Mouse (Mus musculus): Measurements from ENCODE around the gene Mtcl1. TPM values are rescaled to one million over a fixed set of nuclear protein-coding genes. Genes with fewer than 3 reads are reported as not detected.

The Mtcl1 gene
- polyA plus RNA-seq (2015; fragmentation: Nextera tagmentation; extraction: Ambion mirVana) = 26.5 and 27.7 TPM in 2 replicates

- ATAC-seq (ENCODE audit: low FRiP score) = peak; percentile 89
- H3K4me3 ChIP-seq (replicated peaks) = peak within 1 kb of the TSS; percentile 84
- no peaks in the 10 kb centered on the region for H3K27me3 ChIP-seq (replicated peaks)
- peaks cover 54% of the 10 kb centered on the region for H3K4me1 ChIP-seq
- no peaks in the 10 kb centered on the region for H3K9me3 ChIP-seq (replicated peaks)
- under 1% methylated on average over 73 of the region's 76 CpGs for WGBS
- peak within 1 kb of the TSS; percentile 92 for H3K9ac ChIP-seq (replicated peaks)
- peak within 1 kb of the TSS; percentile 91 for H3K27ac ChIP-seq (replicated peaks)
- H3K4me2 ChIP-seq = peak within 1 kb of the TSS; percentile 91
- H3K36me3 ChIP-seq = no peaks in the 10 kb centered on the region
Observed at GRCm38 (mm10) chr17:66449460-66450341, at the start of gene Mtcl1. Gene Mtcl1, minus strand, starts transcription at chr17:66449750.

- no peaks in the 10 kb centered on the region; the same call in 1 of the 2 replicates for H3K4me1 ChIP-seq
- H3K4me3 ChIP-seq (replicated peaks) = no peak overlapping the region
- H3K36me3 ChIP-seq = peaks cover 66% of the 10 kb centered on the region
- H3K27ac ChIP-seq (replicated peaks) = no peak overlapping the region
- H3K4me2 ChIP-seq = no peak overlapping the region
- WGBS = 94% methylated on average over 14 of the region's 14 CpGs
- H3K27me3 ChIP-seq (replicated peaks) = no peaks in the 10 kb centered on the region
- H3K9me3 ChIP-seq (replicated peaks) = no peaks in the 10 kb centered on the region
- no peak for ATAC-seq (ENCODE audit: low FRiP score)
- no peak overlapping the region for H3K9ac ChIP-seq (replicated peaks)
Observed at GRCm38 (mm10) chr17:66498598-66498997, 49.0 kb upstream of the Mtcl1 start.

- no peak overlapping the region for H3K27ac ChIP-seq (replicated peaks)
- no peaks in the 10 kb centered on the region for H3K9me3 ChIP-seq (replicated peaks)
- H3K4me2 ChIP-seq = no peak overlapping the region
- H3K9ac ChIP-seq (replicated peaks) = no peak overlapping the region
- 92% methylated on average over 9 of the region's 9 CpGs for WGBS
- no peaks in the 10 kb centered on the region for H3K27me3 ChIP-seq (replicated peaks)
- no peak overlapping the region for H3K4me3 ChIP-seq (replicated peaks)
- peaks cover 66% of the 10 kb centered on the region for H3K36me3 ChIP-seq
- no peak for ATAC-seq (ENCODE audit: low FRiP score)
- no peaks in the 10 kb centered on the region for H3K4me1 ChIP-seq
Observed at GRCm38 (mm10) chr17:66496589-66496988, 47.0 kb upstream of the Mtcl1 start.

- peak; percentile 48 for ATAC-seq (ENCODE audit: low FRiP score)
- no peaks in the 10 kb centered on the region for H3K27me3 ChIP-seq (replicated peaks)
- H3K4me3 ChIP-seq (replicated peaks) = no peak overlapping the region
- no peaks in the 10 kb centered on the region for H3K4me1 ChIP-seq
- WGBS = 47% methylated on average over 10 of the region's 10 CpGs
- H3K27ac ChIP-seq (replicated peaks) = no peak overlapping the region
- no peak overlapping the region for H3K9ac ChIP-seq (replicated peaks)
- no peaks in the 10 kb centered on the region for H3K9me3 ChIP-seq (replicated peaks)
- no peak overlapping the region for H3K4me2 ChIP-seq
- H3K36me3 ChIP-seq = peaks cover 13% of the 10 kb centered on the region
Observed at GRCm38 (mm10) chr17:66490022-66490601, 40.6 kb upstream of the Mtcl1 start.

GRCm38 (mm10) chr17:66486576-66486975 is 37.0 kb upstream of the Mtcl1 start:
- Histone ChIP-seq H3K4me2 (no peak overlapping the region), H3K36me3 (no peaks in the 10 kb centered on the region), H3K4me1 (no peaks in the 10 kb centered on the region), H3K9me3 (replicated peaks) (no peaks in the 10 kb centered on the region), H3K4me3 (replicated peaks) (no peak overlapping the region), H3K27ac (replicated peaks) (no peak overlapping the region), H3K27me3 (replicated peaks) (no peaks in the 10 kb centered on the region), H3K9ac (replicated peaks) (no peak overlapping the region)
- 89% methylated on average over 6 of the region's 6 CpGs for WGBS
- ATAC-seq (ENCODE audit: low FRiP score) = no peak

GRCm38 (mm10) chr17:66485742-66486141 is 36.2 kb upstream of the Mtcl1 start:
- WGBS = 9% methylated on average over 11 of the region's 11 CpGs
- Histone ChIP-seq H3K4me3 (replicated peaks) (no peak overlapping the region), H3K4me2 (peak overlapping the region; percentile 26), H3K27me3 (replicated peaks) (no peaks in the 10 kb centered on the region), H3K36me3 (no peaks in the 10 kb centered on the region), H3K9me3 (replicated peaks) (no peaks in the 10 kb centered on the region), H3K27ac (replicated peaks) (no peak overlapping the region), H3K4me1 (peaks cover 5% of the 10 kb centered on the region), H3K9ac (replicated peaks) (no peak overlapping the region)
- 0 out of 2 replicates have a peak, but pooled peaks have one; percentile 53 for ATAC-seq (ENCODE audit: low FRiP score)

GRCm38 (mm10) chr17:66484965-66485364 is 35.4 kb upstream of the Mtcl1 start:
- H3K9ac ChIP-seq (replicated peaks) = no peak overlapping the region
- ATAC-seq (ENCODE audit: low FRiP score) = no peak
- H3K4me2 ChIP-seq = no peak overlapping the region
- H3K4me1 ChIP-seq = peaks cover 13% of the 10 kb centered on the region
- H3K4me3 ChIP-seq (replicated peaks) = no peak overlapping the region
- no peak overlapping the region for H3K27ac ChIP-seq (replicated peaks)
- H3K9me3 ChIP-seq (replicated peaks) = no peaks in the 10 kb centered on the region
- WGBS = 68% methylated on average over 2 of the region's 2 CpGs
- H3K36me3 ChIP-seq = no peaks in the 10 kb centered on the region
- no peaks in the 10 kb centered on the region for H3K27me3 ChIP-seq (replicated peaks)

- Histone ChIP-seq H3K27me3 (replicated peaks) (no peaks in the 10 kb centered on the region), H3K9ac (replicated peaks) (no peak overlapping the region), H3K9me3 (replicated peaks) (no peaks in the 10 kb centered on the region), H3K36me3 (no peaks in the 10 kb centered on the region), H3K4me2 (no peak overlapping the region), H3K4me1 (peaks cover 24% of the 10 kb centered on the region), H3K4me3 (replicated peaks) (no peak overlapping the region), H3K27ac (replicated peaks) (no peak overlapping the region)
- WGBS = 78% methylated on average over 9 of the region's 9 CpGs
- ATAC-seq (ENCODE audit: low FRiP score) = no peak
Observed at GRCm38 (mm10) chr17:66483651-66484454, 34.3 kb upstream of the Mtcl1 start.

GRCm38 (mm10) chr17:66481295-66481694 is 31.7 kb upstream of the Mtcl1 start:
- Histone ChIP-seq H3K9ac (replicated peaks) (no peak overlapping the region), H3K27me3 (replicated peaks) (no peaks in the 10 kb centered on the region), H3K4me3 (replicated peaks) (no peak overlapping the region), H3K27ac (replicated peaks) (no peak overlapping the region), H3K9me3 (replicated peaks) (no peaks in the 10 kb centered on the region), H3K4me2 (no peak overlapping the region), H3K36me3 (no peaks in the 10 kb centered on the region), H3K4me1 (peaks cover 26% of the 10 kb centered on the region)
- no peak for ATAC-seq (ENCODE audit: low FRiP score)
- 66% methylated on average over 5 of the region's 5 CpGs for WGBS

GRCm38 (mm10) chr17:66480491-66481278 is 31.1 kb upstream of the Mtcl1 start:
- Histone ChIP-seq H3K27ac (replicated peaks) (no peak overlapping the region), H3K27me3 (replicated peaks) (no peaks in the 10 kb centered on the region), H3K9ac (replicated peaks) (no peak overlapping the region), H3K4me3 (replicated peaks) (no peak overlapping the region), H3K36me3 (no peaks in the 10 kb centered on the region), H3K4me1 (peaks cover 26% of the 10 kb centered on the region), H3K9me3 (replicated peaks) (no peaks in the 10 kb centered on the region), H3K4me2 (peak overlapping the region; percentile 47)
- WGBS = 12% methylated on average over 17 of the region's 17 CpGs
- 0 out of 2 replicates have a peak, but pooled peaks have one; percentile 10 for ATAC-seq (ENCODE audit: low FRiP score)
